Mouse (Mus musculus): ENCODE data around the gene Shq1.

DNA sequence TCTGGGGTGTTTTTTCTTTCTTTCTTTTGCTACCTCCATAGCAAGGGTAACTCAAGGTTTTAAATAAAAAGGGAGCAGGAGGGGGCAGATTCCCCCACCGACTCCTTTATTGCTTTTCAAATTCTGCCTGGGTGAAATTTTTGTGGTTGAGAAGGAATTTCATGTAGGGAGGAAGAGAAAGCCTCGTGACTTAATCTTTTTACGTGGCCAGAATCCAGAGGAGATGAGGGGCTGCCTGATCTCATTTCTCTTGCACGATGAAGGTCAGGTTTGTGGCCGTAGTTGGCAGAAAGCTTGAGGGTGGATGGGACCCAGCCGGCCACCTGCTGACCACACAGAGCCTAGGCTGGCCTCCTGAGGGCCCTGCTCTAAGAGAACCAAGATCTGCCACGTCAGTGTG is 36.6 kb upstream of the Shq1 start:
- TF ChIP-seq CTCF (IDR thresholded peaks at IDR 0.05; ENCODE audit: control insufficient read depth, insufficient read depth, insufficient read length) (no peak), MYOG (IDR thresholded peaks at IDR 0.05; ENCODE audit: control insufficient read depth, extremely low read depth, insufficient read length) (no peak), MAX (IDR thresholded peaks at IDR 0.05) (no peak), USF1 (IDR thresholded peaks at IDR 0.05; ENCODE audit: low read depth) (peak; percentile 71), CEBPB (IDR thresholded peaks at IDR 0.05; ENCODE audit: low read depth) (no peak)

Measured in C2C12 (cell line).